Mouse (Mus musculus): ENCODE measurements at regions not wholly inside any gene's neighbourhood (a gene's known extent, or its start where the extent isn't known, plus 50 kb on each side); places are given as distances from the start of the nearest gene placed in this dataset.

DNA sequence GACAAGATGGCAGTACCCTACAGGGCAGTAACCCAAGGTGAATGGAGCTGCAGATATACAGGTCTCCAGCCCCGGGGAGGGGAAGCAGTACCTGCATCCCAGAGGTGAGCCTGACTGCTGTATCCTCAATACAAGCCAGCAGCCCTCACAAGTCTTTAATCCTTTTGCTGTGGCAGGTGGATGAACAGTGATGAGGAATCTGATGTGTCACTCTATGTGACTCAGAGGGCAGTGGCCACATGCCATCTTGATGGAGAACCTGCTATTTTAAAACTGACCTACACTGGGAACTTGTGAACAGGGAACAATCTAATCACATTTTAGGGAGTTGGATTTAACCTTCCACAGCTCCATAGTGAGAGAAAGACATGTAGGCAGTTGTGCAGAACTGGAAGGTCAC, 251.7 kb upstream of the Crbn start:
- no peak overlapping the region for H3K4me3 ChIP-seq (ENCODE audit: low read depth, low read length)
- no peak overlapping the region for H3K27ac ChIP-seq (replicated peaks; ENCODE audit: low read depth, low read length)
- H3K4me1 ChIP-seq (ENCODE audit: control insufficient read depth, insufficient read depth, low read length), result no peaks in the 10 kb centered on the region
- DNase-seq (ENCODE audit: low spot score) (no peak), ATAC-seq (ENCODE audit: insufficient number of reproducible peaks, low FRiP score, low TSS enrichment, low read depth) (no peak)
- no peak overlapping the region for H3K9ac ChIP-seq (ENCODE audit: low read length)
- no peak overlapping the region for H3K4me2 ChIP-seq (ENCODE audit: low read depth, severe bottlenecking)
- 84% methylated on average over 1 of the region's 1 CpGs for WGBS
- H3K9me3 ChIP-seq (ENCODE audit: control insufficient read depth, low read length), result no peaks in the 10 kb centered on the region
- no peaks in the 10 kb centered on the region for H3K27me3 ChIP-seq (ENCODE audit: control insufficient read depth, insufficient read depth, low read length)
- no peaks in the 10 kb centered on the region for H3K36me3 ChIP-seq (ENCODE audit: control insufficient read depth, insufficient read depth, low read length)

DNA sequence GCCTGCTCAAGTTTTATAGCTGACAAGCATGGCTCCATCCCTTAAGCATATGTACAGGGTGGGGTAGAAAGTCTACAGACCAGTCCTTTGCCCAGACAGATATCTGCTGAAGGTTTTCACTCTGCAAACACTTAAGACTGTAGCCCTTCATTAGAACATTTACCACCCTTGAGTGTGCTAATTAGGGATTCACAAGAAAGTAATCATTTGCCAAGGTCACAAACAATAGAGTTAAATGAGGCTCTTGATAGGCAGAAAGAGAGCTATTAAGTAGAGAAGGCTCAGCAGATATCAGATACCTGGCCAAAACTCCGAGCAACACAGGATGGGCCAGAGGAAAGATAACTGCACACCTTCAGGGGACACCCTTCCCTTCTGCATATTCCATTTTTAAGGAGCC, 252.3 kb upstream of the Crbn start:
- H3K4me2 ChIP-seq (ENCODE audit: low read depth, severe bottlenecking), result no peak overlapping the region
- H3K4me1 ChIP-seq (ENCODE audit: control insufficient read depth, insufficient read depth, low read length), result no peaks in the 10 kb centered on the region
- no peaks in the 10 kb centered on the region for H3K27me3 ChIP-seq (ENCODE audit: control insufficient read depth, insufficient read depth, low read length)
- WGBS, result 80% methylated on average over 1 of the region's 1 CpGs
- DNase-seq (ENCODE audit: low spot score) (no peak), ATAC-seq (ENCODE audit: insufficient number of reproducible peaks, low FRiP score, low TSS enrichment, low read depth) (no peak)
- H3K9me3 ChIP-seq (ENCODE audit: control insufficient read depth, low read length), result no peaks in the 10 kb centered on the region
- no peaks in the 10 kb centered on the region for H3K36me3 ChIP-seq (ENCODE audit: control insufficient read depth, insufficient read depth, low read length)
- no peak overlapping the region for H3K9ac ChIP-seq (ENCODE audit: low read length)
- H3K4me3 ChIP-seq (ENCODE audit: low read depth, low read length), result no peak overlapping the region
- no peak overlapping the region for H3K27ac ChIP-seq (replicated peaks; ENCODE audit: low read depth, low read length)

DNA sequence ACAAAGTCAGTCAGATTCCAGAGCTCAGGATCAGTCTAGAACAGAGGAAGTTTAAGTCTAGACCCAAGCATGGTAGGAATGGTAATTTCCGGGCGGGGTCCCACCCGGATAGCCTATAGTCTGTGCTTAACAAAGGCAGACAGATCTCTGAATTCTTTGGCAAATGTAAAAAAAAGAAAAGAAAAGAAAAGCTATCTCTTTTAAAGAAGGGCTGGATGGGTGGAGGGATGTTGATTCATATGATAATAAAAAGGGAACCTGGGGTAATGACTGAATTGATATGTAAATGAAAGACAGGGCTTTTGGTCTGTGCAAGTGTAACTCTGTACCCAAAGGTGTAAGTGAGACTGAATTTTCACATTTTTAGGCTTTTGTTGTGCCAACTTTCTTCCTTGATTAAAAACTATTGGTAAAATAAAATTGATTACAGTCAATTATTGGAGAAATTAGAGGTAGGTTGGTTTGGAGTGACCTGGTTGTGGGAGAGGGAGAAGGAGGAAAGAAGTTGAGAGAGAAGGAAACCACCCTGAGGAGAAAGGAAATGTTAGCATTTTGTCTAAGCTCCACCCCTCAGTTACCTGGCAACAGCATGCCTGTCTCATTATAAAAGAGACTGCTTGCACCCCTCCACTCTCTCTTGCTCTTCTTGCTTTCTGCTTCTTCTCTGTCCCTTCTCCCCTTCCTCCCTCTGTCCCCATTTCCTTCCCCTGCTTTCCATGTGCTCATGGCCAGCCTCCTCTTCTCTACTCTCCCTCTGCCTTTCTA, 259.3 kb upstream of the Crbn start:
- no peak for ATAC-seq (ENCODE audit: insufficient number of reproducible peaks, low FRiP score, low TSS enrichment, low read depth)
- H3K4me1 ChIP-seq (ENCODE audit: control insufficient read depth, insufficient read depth, low read length), result no peaks in the 10 kb centered on the region
- no peak overlapping the region for H3K9ac ChIP-seq (ENCODE audit: low read length)
- 82% methylated on average over 3 of the region's 3 CpGs for WGBS
- no peaks in the 10 kb centered on the region for H3K9me3 ChIP-seq (ENCODE audit: control insufficient read depth, low read length)
- H3K4me3 ChIP-seq (ENCODE audit: low read depth, low read length), result no peak overlapping the region
- H3K36me3 ChIP-seq (ENCODE audit: control insufficient read depth, insufficient read depth, low read length), result no peaks in the 10 kb centered on the region
- no peak overlapping the region for H3K4me2 ChIP-seq (ENCODE audit: low read depth, severe bottlenecking)
- H3K27ac ChIP-seq (replicated peaks; ENCODE audit: low read depth, low read length), result no peak overlapping the region
- no peak for DNase-seq (ENCODE audit: low spot score)
- H3K27me3 ChIP-seq (ENCODE audit: control insufficient read depth, insufficient read depth, low read length), result no peaks in the 10 kb centered on the region

DNA sequence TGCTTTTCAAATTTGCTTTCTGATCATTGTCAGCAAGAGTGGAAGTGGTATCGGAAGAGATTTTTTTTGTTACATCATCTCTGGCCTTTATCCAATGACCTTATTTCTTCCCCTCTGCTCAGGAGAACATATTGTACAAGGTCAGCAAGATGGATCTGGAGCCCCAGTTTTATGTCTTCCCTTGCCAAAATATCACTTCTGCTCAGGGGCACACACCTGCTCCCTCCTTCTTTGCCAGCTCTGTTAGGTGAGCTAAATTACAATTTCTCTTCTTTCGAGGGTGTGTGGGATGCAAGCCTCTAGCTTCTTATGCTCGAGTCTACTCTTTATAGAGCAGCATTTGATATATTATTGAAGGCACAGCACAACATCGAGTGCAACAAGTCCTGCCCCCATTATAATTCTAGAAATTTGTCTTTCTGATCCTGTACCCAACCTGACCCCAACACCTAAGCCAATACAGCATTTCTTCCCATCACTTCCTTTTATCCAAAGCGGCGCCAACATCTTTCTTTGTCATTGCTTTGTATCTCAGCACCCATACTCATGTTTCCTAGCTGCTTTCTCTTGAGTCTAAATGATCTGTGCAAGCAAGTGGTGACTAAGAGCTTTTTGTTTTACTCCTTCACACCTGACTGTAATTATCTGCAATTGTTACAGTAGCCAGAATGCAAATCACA, 263.1 kb upstream of the Crbn start:
- Histone ChIP-seq H3K36me3 (ENCODE audit: control insufficient read depth, insufficient read depth, low read length) (no peaks in the 10 kb centered on the region), H3K27ac (replicated peaks; ENCODE audit: low read depth, low read length) (no peak overlapping the region), H3K4me2 (ENCODE audit: low read depth, severe bottlenecking) (no peak overlapping the region), H3K4me3 (ENCODE audit: low read depth, low read length) (no peak overlapping the region), H3K9me3 (ENCODE audit: control insufficient read depth, low read length) (no peaks in the 10 kb centered on the region), H3K27me3 (ENCODE audit: control insufficient read depth, insufficient read depth, low read length) (no peaks in the 10 kb centered on the region), H3K9ac (ENCODE audit: low read length) (no peak overlapping the region), H3K4me1 (ENCODE audit: control insufficient read depth, insufficient read depth, low read length) (no peaks in the 10 kb centered on the region)
- DNase-seq (ENCODE audit: low spot score), result no peak
- WGBS, result 87% methylated on average over 6 of the region's 6 CpGs
- ATAC-seq (ENCODE audit: insufficient number of reproducible peaks, low FRiP score, low TSS enrichment, low read depth), result no peak

DNA sequence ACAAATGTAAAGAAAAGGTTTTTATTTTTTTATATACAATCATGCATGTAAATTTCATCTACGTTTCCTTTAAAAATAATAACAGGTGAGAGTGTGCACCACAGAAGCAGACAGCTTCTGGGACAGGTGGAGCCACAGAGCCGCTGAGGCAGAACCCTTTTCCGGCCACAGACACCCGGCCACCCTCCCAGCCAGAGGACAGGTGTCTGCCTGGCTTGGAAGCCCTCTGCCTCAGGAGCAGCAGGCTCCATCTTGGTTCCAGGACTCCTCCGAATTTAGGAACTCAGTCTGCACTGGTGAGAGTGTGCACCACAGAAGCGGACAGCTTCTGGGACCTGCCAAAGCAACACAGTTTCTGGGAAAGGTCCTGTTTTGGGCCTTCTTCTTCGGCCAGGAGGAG, 270.6 kb upstream of the Crbn start:
- no peak overlapping the region for H3K4me3 ChIP-seq (ENCODE audit: low read depth, low read length)
- no peak overlapping the region for H3K9ac ChIP-seq (ENCODE audit: low read length)
- H3K27me3 ChIP-seq (ENCODE audit: control insufficient read depth, insufficient read depth, low read length), result no peaks in the 10 kb centered on the region
- DNase-seq (ENCODE audit: low spot score) (no peak), ATAC-seq (ENCODE audit: insufficient number of reproducible peaks, low FRiP score, low TSS enrichment, low read depth) (no peak)
- no peak overlapping the region for H3K27ac ChIP-seq (replicated peaks; ENCODE audit: low read depth, low read length)
- no peaks in the 10 kb centered on the region for H3K4me1 ChIP-seq (ENCODE audit: control insufficient read depth, insufficient read depth, low read length)
- WGBS, result 90% methylated on average over 7 of the region's 7 CpGs
- H3K9me3 ChIP-seq (ENCODE audit: control insufficient read depth, low read length), result no peaks in the 10 kb centered on the region
- H3K4me2 ChIP-seq (ENCODE audit: low read depth, severe bottlenecking), result no peak overlapping the region
- H3K36me3 ChIP-seq (ENCODE audit: control insufficient read depth, insufficient read depth, low read length), result no peaks in the 10 kb centered on the region

DNA sequence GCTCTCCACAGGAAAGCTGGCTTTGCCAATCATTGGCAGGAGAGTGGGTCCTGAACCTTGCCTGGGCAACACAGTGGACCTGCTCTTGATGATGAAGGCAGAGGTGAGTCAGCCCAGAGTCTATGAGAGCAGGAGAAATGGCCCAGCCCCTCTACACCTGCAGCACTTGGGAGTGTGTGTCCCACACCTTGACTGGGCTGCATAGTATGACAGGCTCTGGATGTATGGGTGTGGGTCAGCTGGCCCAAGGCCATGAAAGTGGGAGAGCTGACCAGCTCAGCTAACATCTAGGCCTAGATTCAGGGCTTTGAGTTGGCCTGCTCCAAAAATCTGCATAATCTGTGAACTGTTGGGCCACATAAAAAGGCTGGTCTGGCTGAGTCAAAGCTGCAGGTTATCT, 292.7 kb upstream of the Crbn start:
- ATAC-seq (ENCODE audit: insufficient number of reproducible peaks, low FRiP score, low TSS enrichment, low read depth), result no peak

DNA sequence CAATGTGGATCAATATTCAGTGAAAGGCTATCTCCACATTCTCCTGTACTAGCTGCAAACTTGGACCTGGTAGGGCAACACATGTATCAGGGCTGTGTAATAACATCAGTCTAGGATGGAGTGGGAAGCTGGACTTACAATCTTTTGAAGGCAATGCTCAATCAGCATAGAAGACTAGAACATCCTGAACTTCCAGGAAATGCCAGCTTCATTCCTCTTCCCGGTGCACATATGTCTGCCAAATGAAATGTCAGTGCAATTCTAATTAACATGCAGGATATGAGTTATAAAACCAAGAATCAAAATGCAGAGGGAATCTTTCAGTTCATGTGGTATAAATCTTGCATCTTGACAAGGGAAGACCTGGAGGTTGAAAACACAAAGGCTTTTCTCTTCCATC, 328.8 kb upstream of the Crbn start:
- H3K4me1 ChIP-seq (ENCODE audit: control insufficient read depth, insufficient read depth, low read length), result no peaks in the 10 kb centered on the region
- DNase-seq (ENCODE audit: low spot score) (no peak), ATAC-seq (ENCODE audit: insufficient number of reproducible peaks, low FRiP score, low TSS enrichment, low read depth) (no peak)
- no peaks in the 10 kb centered on the region for H3K27me3 ChIP-seq (ENCODE audit: control insufficient read depth, insufficient read depth, low read length)
- no peak overlapping the region for H3K4me2 ChIP-seq (ENCODE audit: low read depth, severe bottlenecking)
- no peaks in the 10 kb centered on the region for H3K9me3 ChIP-seq (ENCODE audit: control insufficient read depth, low read length)
- no peak overlapping the region for H3K9ac ChIP-seq (ENCODE audit: low read length)
- H3K36me3 ChIP-seq (ENCODE audit: control insufficient read depth, insufficient read depth, low read length), result no peaks in the 10 kb centered on the region
- H3K4me3 ChIP-seq (ENCODE audit: low read depth, low read length), result no peak overlapping the region
- no peak overlapping the region for H3K27ac ChIP-seq (replicated peaks; ENCODE audit: low read depth, low read length)
- 91% methylated on average over 1 of the region's 1 CpGs for WGBS

More for the DNA sequence above, 292.7 kb upstream of the Crbn start:
- Histone ChIP-seq H3K36me3 (ENCODE audit: control insufficient read depth, insufficient read depth, low read length) (no peaks in the 10 kb centered on the region), H3K9ac (ENCODE audit: low read length) (no peak overlapping the region), H3K27me3 (ENCODE audit: control insufficient read depth, insufficient read depth, low read length) (no peaks in the 10 kb centered on the region), H3K4me1 (ENCODE audit: control insufficient read depth, insufficient read depth, low read length) (no peaks in the 10 kb centered on the region), H3K27ac (replicated peaks; ENCODE audit: low read depth, low read length) (no peak overlapping the region), H3K4me2 (ENCODE audit: low read depth, severe bottlenecking) (no peak overlapping the region), H3K4me3 (ENCODE audit: low read depth, low read length) (no peak overlapping the region), H3K9me3 (ENCODE audit: control insufficient read depth, low read length) (no peaks in the 10 kb centered on the region)
- no peak for DNase-seq (ENCODE audit: low spot score)

DNA sequence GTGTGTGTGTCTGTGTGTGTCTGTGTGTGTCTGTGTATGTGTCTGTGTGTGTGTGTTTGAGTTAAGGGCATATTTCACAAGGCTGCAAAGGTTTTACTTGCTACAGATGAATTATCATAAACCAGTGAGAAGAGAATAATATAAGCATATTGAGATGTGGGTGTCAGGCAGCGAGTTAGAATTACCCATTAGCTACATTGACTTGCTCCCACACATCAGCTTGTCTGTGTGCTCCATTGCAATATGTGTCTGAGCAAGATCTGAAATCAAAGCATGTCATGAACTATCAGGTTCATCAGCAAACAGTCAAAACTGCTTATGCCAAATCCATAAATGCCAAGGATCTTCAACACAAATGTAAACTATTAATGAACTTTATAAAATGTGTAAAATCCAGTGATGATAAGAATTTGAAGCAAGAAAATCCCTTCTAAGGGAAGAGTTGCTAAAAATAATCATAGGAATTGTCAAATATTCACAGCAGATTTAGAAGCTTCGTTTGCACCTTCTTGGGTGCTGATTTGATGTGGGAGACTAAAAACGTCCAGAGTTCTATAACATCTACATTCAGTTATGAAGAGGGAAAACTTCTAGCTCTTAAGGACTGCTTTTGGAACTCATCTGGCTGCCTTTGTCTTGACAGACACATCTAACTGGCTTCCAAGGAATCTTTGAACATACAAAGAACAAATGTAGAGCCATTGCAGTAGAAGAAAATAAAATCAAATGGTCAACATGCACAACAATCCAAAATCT, 361.7 kb upstream of the Lrrn1 start:
- 72% methylated on average over 3 of the region's 3 CpGs for WGBS
- no peaks in the 10 kb centered on the region for H3K36me3 ChIP-seq (ENCODE audit: control insufficient read depth, insufficient read depth, low read length)
- no peaks in the 10 kb centered on the region for H3K9me3 ChIP-seq (ENCODE audit: control insufficient read depth, low read length)
- H3K27ac ChIP-seq (replicated peaks; ENCODE audit: low read depth, low read length), result no peak overlapping the region
- H3K4me2 ChIP-seq (ENCODE audit: low read depth, severe bottlenecking), result no peak overlapping the region
- no peaks in the 10 kb centered on the region for H3K4me1 ChIP-seq (ENCODE audit: control insufficient read depth, insufficient read depth, low read length)
- H3K4me3 ChIP-seq (ENCODE audit: low read depth, low read length), result no peak overlapping the region
- ATAC-seq (ENCODE audit: insufficient number of reproducible peaks, low FRiP score, low TSS enrichment, low read depth) (no peak), DNase-seq (ENCODE audit: low spot score) (no peak)
- H3K9ac ChIP-seq (ENCODE audit: low read length), result no peak overlapping the region
- no peaks in the 10 kb centered on the region for H3K27me3 ChIP-seq (ENCODE audit: control insufficient read depth, insufficient read depth, low read length)
